Mouse (Mus musculus): ENCODE results near the gene Odf3.

GRCm38 (mm10) chr7:140822731-140823130 is 24.9 kb upstream of the Odf3 start:
- no peak for TF ChIP-seq CTCF (IDR thresholded peaks at IDR 0.05; ENCODE audit: low read depth, low read length)
- no peak for TF ChIP-seq POLR2A (IDR thresholded peaks at IDR 0.05; ENCODE audit: extremely low read depth, insufficient read depth, low read length)
